Mouse (Mus musculus): ENCODE results near the gene Fam171a2. TPM values are rescaled to one million over a fixed set of nuclear protein-coding genes. Genes with fewer than 3 reads are reported as not detected.
A peak's percentile ranks its signal among the peaks of the same experiment; 100 is the strongest.

The Fam171a2 gene
- polyA plus RNA-seq, 1 experiment from 2014 or later = 10.7 TPM

GRCm38 (mm10) chr11:102449043-102450008, 1.8 kb upstream of the Fam171a2 start:
- no peak for ATAC-seq (ENCODE audit: insufficient number of reproducible peaks, insufficient read depth, low FRiP score, low TSS enrichment, low read depth)
- 42% methylated on average over 17 of the region's 17 CpGs for WGBS
- Histone ChIP-seq H3K36me3 (no peaks in the 10 kb centered on the region), H3K4me1 (replicated peaks) (peaks cover 35% of the 10 kb centered on the region), H3K9me3 (no peaks in the 10 kb centered on the region), H3K27me3 (peaks cover 56% of the 10 kb centered on the region), H3K9ac (replicated peaks) (no peak overlapping the region), H3K27ac (no peak overlapping the region), H3K4me3 (replicated peaks) (no peak overlapping the region), H3K4me2 (no peak overlapping the region)

DNA sequence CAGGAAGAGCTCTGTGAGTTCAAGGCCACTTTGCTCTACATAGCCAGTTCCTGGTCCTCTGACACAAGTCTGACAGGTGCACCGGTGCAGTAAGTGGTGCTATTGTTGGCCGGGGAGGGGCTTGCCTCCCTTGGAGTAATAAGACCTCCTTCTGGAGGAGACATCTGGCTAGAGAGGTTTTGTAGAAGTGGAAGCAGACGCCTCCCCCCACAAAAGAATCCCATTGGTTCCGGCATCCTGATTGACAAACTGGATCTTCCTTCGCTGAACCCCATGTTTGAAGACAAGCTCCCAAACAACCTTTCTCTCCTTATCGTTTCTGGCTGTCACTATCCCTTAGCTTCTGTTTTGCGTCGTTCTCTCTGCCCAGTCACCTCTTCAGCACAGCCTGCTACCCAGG, 845 bp upstream of the Fam171a2 start:
- Histone ChIP-seq H3K27ac (no peak overlapping the region), H3K27me3 (peaks cover 47% of the 10 kb centered on the region), H3K4me1 (replicated peaks) (peaks cover 38% of the 10 kb centered on the region), H3K36me3 (peaks cover 8% of the 10 kb centered on the region), H3K9ac (replicated peaks) (0 out of 2 replicates have a peak overlapping the region, but pooled peaks have one; percentile 12), H3K4me3 (replicated peaks) (peak overlapping the region; percentile 95), H3K9me3 (no peaks in the 10 kb centered on the region), H3K4me2 (no peak overlapping the region)
- ATAC-seq (ENCODE audit: insufficient number of reproducible peaks, insufficient read depth, low FRiP score, low TSS enrichment, low read depth) = no peak
- WGBS = 16% methylated on average over 8 of the region's 8 CpGs

GRCm38 (mm10) chr11:102446581-102447461, 661 bp downstream of the Fam171a2 start:
- Histone ChIP-seq H3K27me3 (peaks cover 32% of the 10 kb centered on the region), H3K9ac (replicated peaks) (peak overlapping the region; percentile 95), H3K4me1 (replicated peaks) (peaks cover 38% of the 10 kb centered on the region), H3K27ac (peak overlapping the region; percentile 90), H3K4me2 (peak overlapping the region; percentile 93), H3K4me3 (replicated peaks) (peak overlapping the region; percentile 95), H3K36me3 (peaks cover 21% of the 10 kb centered on the region), H3K9me3 (no peaks in the 10 kb centered on the region)
- peak; percentile 48 for ATAC-seq (ENCODE audit: insufficient number of reproducible peaks, insufficient read depth, low FRiP score, low TSS enrichment, low read depth)
- WGBS = under 1% methylated on average over 48 of the region's 49 CpGs

- peaks cover 29% of the 10 kb centered on the region for H3K27me3 ChIP-seq
- H3K36me3 ChIP-seq = peaks cover 30% of the 10 kb centered on the region
- peak overlapping the region; percentile 90 for H3K27ac ChIP-seq
- 10% methylated on average over 7 of the region's 7 CpGs for WGBS
- peaks cover 38% of the 10 kb centered on the region for H3K4me1 ChIP-seq (replicated peaks)
- H3K4me3 ChIP-seq (replicated peaks) = peak overlapping the region; percentile 95
- peak overlapping the region; percentile 95 for H3K9ac ChIP-seq (replicated peaks)
- H3K9me3 ChIP-seq = no peaks in the 10 kb centered on the region
- no peak for ATAC-seq (ENCODE audit: insufficient number of reproducible peaks, insufficient read depth, low FRiP score, low TSS enrichment, low read depth)
- H3K4me2 ChIP-seq = peak overlapping the region; percentile 93
Observed at GRCm38 (mm10) chr11:102445891-102446361, 1.6 kb downstream of the Fam171a2 start.

- peak overlapping the region; percentile 95 for H3K4me3 ChIP-seq (replicated peaks)
- WGBS = 13% methylated on average over 10 of the region's 10 CpGs
- H3K9me3 ChIP-seq = no peaks in the 10 kb centered on the region
- ATAC-seq (ENCODE audit: insufficient number of reproducible peaks, insufficient read depth, low FRiP score, low TSS enrichment, low read depth) = no peak
- peak overlapping the region; percentile 34 for H3K9ac ChIP-seq (replicated peaks)
- H3K27ac ChIP-seq = peak overlapping the region; percentile 90
- peaks cover 38% of the 10 kb centered on the region for H3K4me1 ChIP-seq (replicated peaks)
- H3K36me3 ChIP-seq = peaks cover 36% of the 10 kb centered on the region
- H3K27me3 ChIP-seq = peaks cover 24% of the 10 kb centered on the region
- peak overlapping the region; percentile 93 for H3K4me2 ChIP-seq
Observed at GRCm38 (mm10) chr11:102445264-102445890, 2.1 kb downstream of the Fam171a2 start.

DNA sequence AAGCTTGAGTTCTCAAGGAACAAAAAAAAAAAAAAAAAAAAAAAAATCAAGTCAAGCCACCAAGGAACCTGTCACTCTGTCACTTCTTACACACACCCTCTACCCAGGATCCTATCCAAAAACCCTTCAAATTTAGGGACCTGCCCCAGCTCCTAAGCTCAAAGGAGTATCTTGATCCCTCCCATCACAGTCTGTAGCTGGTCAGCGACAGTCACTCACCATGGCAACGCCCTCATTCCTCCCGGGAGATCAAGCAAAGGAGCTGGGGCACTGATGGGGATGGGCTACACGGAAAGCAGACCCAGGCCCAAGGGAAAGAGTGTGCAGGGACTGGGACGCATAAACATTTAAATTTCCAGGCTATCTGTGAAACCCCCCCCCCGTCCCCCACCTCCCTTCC, 2.7 kb downstream of the Fam171a2 start:
- H3K36me3 ChIP-seq = peaks cover 41% of the 10 kb centered on the region
- H3K4me3 ChIP-seq (replicated peaks) = 0 out of 2 replicates have a peak overlapping the region, but pooled peaks have one; percentile 95
- 10% methylated on average over 6 of the region's 6 CpGs for WGBS
- peak overlapping the region; percentile 34; the same call in 1 of the 2 replicates for H3K9ac ChIP-seq (replicated peaks)
- H3K4me2 ChIP-seq = peak overlapping the region; percentile 93
- no peaks in the 10 kb centered on the region for H3K9me3 ChIP-seq
- H3K27ac ChIP-seq = 0 out of 2 replicates have a peak overlapping the region, but pooled peaks have one; percentile 90
- H3K27me3 ChIP-seq = peaks cover 24% of the 10 kb centered on the region
- no peak for ATAC-seq (ENCODE audit: insufficient number of reproducible peaks, insufficient read depth, low FRiP score, low TSS enrichment, low read depth)
- H3K4me1 ChIP-seq (replicated peaks) = peaks cover 38% of the 10 kb centered on the region

DNA sequence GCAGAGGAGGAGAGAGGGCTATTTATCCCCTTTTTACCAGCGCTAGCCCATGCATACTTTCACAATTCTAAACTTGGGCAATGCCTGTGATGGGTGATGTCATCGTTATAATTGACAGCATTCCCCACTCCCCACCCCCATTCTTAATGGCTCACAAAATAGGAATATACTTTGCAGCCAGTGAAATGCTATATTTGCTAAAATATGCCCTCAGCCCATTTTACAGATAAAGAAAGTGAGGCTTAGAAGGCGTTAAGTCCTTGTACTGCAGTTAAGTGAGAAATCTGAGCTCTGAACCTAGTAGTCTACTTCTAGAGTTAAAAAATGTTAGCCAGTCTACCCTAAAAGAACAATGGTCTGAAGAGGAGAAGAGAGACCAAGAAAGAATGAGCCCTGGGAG, 3.2 kb downstream of the Fam171a2 start:
- no peak for ATAC-seq (ENCODE audit: insufficient number of reproducible peaks, insufficient read depth, low FRiP score, low TSS enrichment, low read depth)
- Histone ChIP-seq H3K4me1 (replicated peaks) (peaks cover 38% of the 10 kb centered on the region), H3K9me3 (no peaks in the 10 kb centered on the region), H3K27me3 (peaks cover 24% of the 10 kb centered on the region), H3K4me2 (no peak overlapping the region), H3K4me3 (replicated peaks) (no peak overlapping the region), H3K9ac (replicated peaks) (no peak overlapping the region), H3K36me3 (peaks cover 46% of the 10 kb centered on the region), H3K27ac (no peak overlapping the region)
- WGBS = 70% methylated on average over 3 of the region's 3 CpGs

GRCm38 (mm10) chr11:102443740-102444139, 3.7 kb downstream of the Fam171a2 start:
- Histone ChIP-seq H3K4me2 (no peak overlapping the region), H3K27ac (no peak overlapping the region), H3K27me3 (peaks cover 25% of the 10 kb centered on the region), H3K9me3 (no peaks in the 10 kb centered on the region), H3K9ac (replicated peaks) (0 out of 2 replicates have a peak overlapping the region, but pooled peaks have one; percentile 1), H3K4me1 (replicated peaks) (peaks cover 41% of the 10 kb centered on the region), H3K36me3 (peaks cover 52% of the 10 kb centered on the region), H3K4me3 (replicated peaks) (no peak overlapping the region)
- 55% methylated on average over 12 of the region's 12 CpGs for WGBS
- ATAC-seq (ENCODE audit: insufficient number of reproducible peaks, insufficient read depth, low FRiP score, low TSS enrichment, low read depth) = no peak

GRCm38 (mm10) chr11:102442089-102442488, 5.4 kb downstream of the Fam171a2 start:
- Histone ChIP-seq H3K27ac (no peak overlapping the region), H3K4me2 (no peak overlapping the region), H3K9ac (replicated peaks) (no peak overlapping the region), H3K4me3 (replicated peaks) (no peak overlapping the region), H3K27me3 (peaks cover 32% of the 10 kb centered on the region), H3K9me3 (no peaks in the 10 kb centered on the region), H3K36me3 (peaks cover 65% of the 10 kb centered on the region), H3K4me1 (replicated peaks) (peaks cover 46% of the 10 kb centered on the region)
- no peak for ATAC-seq (ENCODE audit: insufficient number of reproducible peaks, insufficient read depth, low FRiP score, low TSS enrichment, low read depth)
- WGBS = 91% methylated on average over 6 of the region's 6 CpGs

DNA sequence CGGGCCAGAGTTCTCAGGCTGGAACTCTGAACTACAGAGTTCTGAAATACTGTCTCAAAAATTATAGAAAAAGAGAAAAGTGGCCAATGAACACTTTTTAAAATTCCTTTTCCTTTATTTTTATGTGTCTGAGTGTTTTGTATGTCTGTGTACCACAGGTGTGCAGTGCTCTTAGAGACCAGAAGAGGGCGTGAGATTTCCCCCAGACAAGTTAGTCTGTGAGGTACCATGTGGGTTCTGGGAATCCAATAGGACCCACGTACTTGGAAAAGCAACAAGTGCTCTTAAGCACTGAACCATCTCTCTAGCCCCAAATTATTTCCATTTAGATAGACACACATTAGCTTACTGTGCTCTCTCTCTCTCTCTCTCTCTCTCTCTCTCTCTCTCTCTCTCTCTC, 6.0 kb downstream of the Fam171a2 start:
- Histone ChIP-seq H3K27me3 (peaks cover 36% of the 10 kb centered on the region), H3K4me3 (replicated peaks) (no peak overlapping the region), H3K4me1 (replicated peaks) (peaks cover 47% of the 10 kb centered on the region), H3K9ac (replicated peaks) (no peak overlapping the region), H3K9me3 (no peaks in the 10 kb centered on the region), H3K27ac (no peak overlapping the region), H3K36me3 (peaks cover 71% of the 10 kb centered on the region), H3K4me2 (no peak overlapping the region)
- ATAC-seq (ENCODE audit: insufficient number of reproducible peaks, insufficient read depth, low FRiP score, low TSS enrichment, low read depth) = no peak
- WGBS = 80% methylated on average over 3 of the region's 3 CpGs
